Mouse (Mus musculus): ENCODE measurements around the gene Tnfrsf13c. TPM values are rescaled to one million over a fixed set of nuclear protein-coding genes. Genes with fewer than 3 reads are reported as not detected.
A peak's percentile ranks its signal among the peaks of the same experiment; 100 is the strongest.

Gene Tnfrsf13c
- polyA plus RNA-seq, 1 experiment from 2014 or later: not detected

DNA sequence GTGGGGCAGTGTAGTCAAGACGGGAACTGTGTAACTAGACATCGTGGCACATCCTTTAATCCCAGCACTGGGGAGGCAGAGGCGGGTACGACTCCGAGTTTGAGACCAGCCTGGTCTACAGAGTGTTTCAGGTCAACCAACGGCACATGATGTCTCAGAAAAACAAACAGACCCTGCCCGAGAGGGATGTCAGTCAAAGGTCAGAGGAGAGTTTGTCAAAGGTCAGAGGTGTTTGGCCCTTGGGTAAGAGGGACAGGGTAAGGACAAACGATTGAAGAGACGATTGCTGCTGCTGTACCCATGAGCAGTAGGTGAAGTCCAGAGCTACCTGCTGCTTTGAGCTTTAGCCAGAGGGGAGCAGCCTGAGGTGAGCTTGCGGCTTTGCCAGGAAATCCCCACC is 40.6 kb downstream of the Tnfrsf13c start:
- no peak for ATAC-seq (ENCODE audit: insufficient number of reproducible peaks, insufficient read depth, low FRiP score, low read depth)
- H3K9ac ChIP-seq (replicated peaks; ENCODE audit: low read depth, low read length): no peak overlapping the region
- H3K27me3 ChIP-seq (ENCODE audit: control insufficient read depth, insufficient read depth, low read length): no peaks in the 10 kb centered on the region
- H3K4me3 ChIP-seq (ENCODE audit: low read depth, low read length): no peak overlapping the region
- 59% methylated on average over 10 of the region's 10 CpGs for WGBS
- H3K36me3 ChIP-seq (ENCODE audit: control insufficient read depth, insufficient read depth, low read length): peaks cover 97% of the 10 kb centered on the region
- H3K27ac ChIP-seq (ENCODE audit: low read length): no peak overlapping the region
- H3K4me1 ChIP-seq (ENCODE audit: control insufficient read depth, insufficient read depth, low read length): no peaks in the 10 kb centered on the region
- H3K9me3 ChIP-seq (ENCODE audit: control insufficient read depth, low read depth, low read length): peaks cover 7% of the 10 kb centered on the region; the same call in 1 of the 2 replicates
- no peak overlapping the region for H3K4me2 ChIP-seq (replicated peaks; ENCODE audit: low read depth, low read length)

DNA sequence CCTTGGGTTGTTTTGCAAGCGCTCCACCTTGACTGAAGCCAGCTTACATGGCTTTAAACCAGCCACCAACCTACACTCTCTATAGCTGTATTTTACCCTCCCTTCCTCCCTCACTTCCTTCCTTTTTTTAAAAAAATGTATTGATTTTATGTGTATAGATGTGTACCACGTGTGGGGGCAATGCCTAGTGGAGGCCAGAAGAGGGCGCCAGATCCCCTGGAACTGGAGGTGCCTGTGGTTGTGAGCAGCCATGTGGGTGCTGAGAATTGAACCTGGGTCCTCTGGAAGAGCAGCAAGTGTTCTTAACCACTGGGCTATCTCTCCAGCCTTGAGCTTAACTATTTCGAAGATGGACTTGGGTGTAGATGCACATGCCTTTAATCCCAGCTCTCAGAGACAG is 41.9 kb downstream of the Tnfrsf13c start:
- Histone ChIP-seq H3K4me3 (ENCODE audit: low read depth, low read length) (no peak overlapping the region), H3K9ac (replicated peaks; ENCODE audit: low read depth, low read length) (no peak overlapping the region), H3K27ac (ENCODE audit: low read length) (no peak overlapping the region), H3K27me3 (ENCODE audit: control insufficient read depth, insufficient read depth, low read length) (no peaks in the 10 kb centered on the region), H3K9me3 (ENCODE audit: control insufficient read depth, low read depth, low read length) (peaks cover 7% of the 10 kb centered on the region; the same call in 1 of the 2 replicates), H3K4me1 (ENCODE audit: control insufficient read depth, insufficient read depth, low read length) (no peaks in the 10 kb centered on the region), H3K36me3 (ENCODE audit: control insufficient read depth, insufficient read depth, low read length) (peaks cover 99% of the 10 kb centered on the region), H3K4me2 (replicated peaks; ENCODE audit: low read depth, low read length) (no peak overlapping the region)
- ATAC-seq (ENCODE audit: insufficient number of reproducible peaks, insufficient read depth, low FRiP score, low read depth): no peak
- WGBS: 98% methylated on average over 4 of the region's 4 CpGs

DNA sequence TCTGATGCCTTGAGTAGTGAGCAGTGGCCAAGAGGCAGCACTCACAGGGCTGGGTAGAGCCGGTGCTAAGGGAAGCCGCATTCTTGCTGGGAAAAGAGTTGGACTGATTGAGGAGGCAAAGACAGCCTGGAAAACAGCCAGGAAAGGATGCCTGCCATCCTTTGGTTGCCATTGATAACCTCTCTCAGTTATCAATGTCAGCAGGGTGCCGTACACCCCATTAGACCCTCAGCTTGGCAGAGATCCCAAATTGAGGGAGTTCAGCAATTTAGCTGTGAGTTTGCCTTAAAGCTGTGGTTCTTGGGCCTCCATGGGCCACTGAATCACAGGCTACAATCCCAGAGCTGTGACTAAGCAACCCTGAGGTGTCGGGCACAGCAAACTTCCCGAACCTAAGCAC is 43.0 kb downstream of the Tnfrsf13c start:
- H3K4me2 ChIP-seq (replicated peaks; ENCODE audit: low read depth, low read length): no peak overlapping the region

DNA sequence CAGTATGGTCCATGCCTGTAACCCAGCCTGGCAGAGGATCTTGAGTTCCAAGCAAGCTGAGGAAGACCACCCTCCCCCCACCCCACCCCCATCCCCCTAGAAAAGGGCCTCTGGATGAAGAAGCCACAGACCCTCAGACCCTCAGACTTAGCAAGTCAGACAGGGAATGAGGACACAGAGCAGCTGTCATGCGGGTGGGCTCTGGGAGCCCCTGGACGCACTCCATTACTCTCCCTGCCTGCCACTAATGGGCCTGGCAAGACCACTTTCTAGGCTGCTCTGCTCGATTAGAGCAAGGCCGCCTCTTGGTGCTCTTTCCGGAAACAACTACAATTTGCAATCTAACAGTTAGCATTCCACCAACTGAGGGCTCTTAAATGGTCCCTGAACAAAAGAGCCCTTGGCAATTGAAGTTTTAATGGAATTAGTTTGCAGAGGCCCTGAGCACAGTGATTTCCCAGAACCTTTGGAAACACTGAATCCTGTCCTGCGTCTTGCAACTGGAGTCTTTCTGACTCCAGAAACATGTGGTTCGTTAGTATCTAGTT is 46.4 kb downstream of the Tnfrsf13c start:
- 79% methylated on average over 7 of the region's 7 CpGs for WGBS
- peaks cover 7% of the 10 kb centered on the region; the same call in 1 of the 2 replicates for H3K9me3 ChIP-seq (ENCODE audit: control insufficient read depth, low read depth, low read length)
- peaks cover 94% of the 10 kb centered on the region for H3K36me3 ChIP-seq (ENCODE audit: control insufficient read depth, insufficient read depth, low read length)
- H3K4me1 ChIP-seq (ENCODE audit: control insufficient read depth, insufficient read depth, low read length): no peaks in the 10 kb centered on the region
- H3K27me3 ChIP-seq (ENCODE audit: control insufficient read depth, insufficient read depth, low read length): no peaks in the 10 kb centered on the region
- no peak overlapping the region for H3K4me3 ChIP-seq (ENCODE audit: low read depth, low read length)
- ATAC-seq (ENCODE audit: insufficient number of reproducible peaks, insufficient read depth, low FRiP score, low read depth): no peak
- H3K9ac ChIP-seq (replicated peaks; ENCODE audit: low read depth, low read length): no peak overlapping the region
- no peak overlapping the region for H3K4me2 ChIP-seq (replicated peaks; ENCODE audit: low read depth, low read length)
- no peak overlapping the region for H3K27ac ChIP-seq (ENCODE audit: low read length)

More for the DNA sequence above, 43.0 kb downstream of the Tnfrsf13c start:
- no peak overlapping the region for H3K27ac ChIP-seq (ENCODE audit: low read length)
- H3K27me3 ChIP-seq (ENCODE audit: control insufficient read depth, insufficient read depth, low read length): no peaks in the 10 kb centered on the region
- no peak overlapping the region for H3K9ac ChIP-seq (replicated peaks; ENCODE audit: low read depth, low read length)
- no peak overlapping the region for H3K4me3 ChIP-seq (ENCODE audit: low read depth, low read length)
- WGBS: 92% methylated on average over 5 of the region's 5 CpGs
- peaks cover 98% of the 10 kb centered on the region for H3K36me3 ChIP-seq (ENCODE audit: control insufficient read depth, insufficient read depth, low read length)
- ATAC-seq (ENCODE audit: insufficient number of reproducible peaks, insufficient read depth, low FRiP score, low read depth): no peak
- no peaks in the 10 kb centered on the region for H3K4me1 ChIP-seq (ENCODE audit: control insufficient read depth, insufficient read depth, low read length)
- peaks cover 7% of the 10 kb centered on the region; the same call in 1 of the 2 replicates for H3K9me3 ChIP-seq (ENCODE audit: control insufficient read depth, low read depth, low read length)

DNA sequence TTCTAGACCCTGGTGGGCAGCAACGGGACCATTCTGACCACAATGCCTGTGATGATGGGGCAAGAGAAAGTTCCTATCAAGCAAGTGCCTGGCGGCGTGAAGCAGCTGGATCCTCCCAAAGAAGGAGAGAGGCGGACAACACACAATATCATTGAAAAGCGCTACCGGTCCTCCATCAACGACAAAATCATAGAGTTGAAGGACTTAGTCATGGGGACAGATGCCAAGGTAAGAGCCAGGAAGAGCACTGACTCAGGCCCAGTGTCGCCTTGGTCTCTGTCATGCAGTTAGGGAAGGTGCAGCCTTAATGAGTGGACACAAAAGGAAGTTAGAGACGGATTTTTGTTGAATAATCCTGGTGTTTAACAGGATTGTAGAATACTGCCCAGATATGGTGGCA is 49.1 kb downstream of the Tnfrsf13c start:
- 93% methylated on average over 9 of the region's 9 CpGs for WGBS
- H3K27me3 ChIP-seq (ENCODE audit: control insufficient read depth, insufficient read depth, low read length): no peaks in the 10 kb centered on the region

DNA sequence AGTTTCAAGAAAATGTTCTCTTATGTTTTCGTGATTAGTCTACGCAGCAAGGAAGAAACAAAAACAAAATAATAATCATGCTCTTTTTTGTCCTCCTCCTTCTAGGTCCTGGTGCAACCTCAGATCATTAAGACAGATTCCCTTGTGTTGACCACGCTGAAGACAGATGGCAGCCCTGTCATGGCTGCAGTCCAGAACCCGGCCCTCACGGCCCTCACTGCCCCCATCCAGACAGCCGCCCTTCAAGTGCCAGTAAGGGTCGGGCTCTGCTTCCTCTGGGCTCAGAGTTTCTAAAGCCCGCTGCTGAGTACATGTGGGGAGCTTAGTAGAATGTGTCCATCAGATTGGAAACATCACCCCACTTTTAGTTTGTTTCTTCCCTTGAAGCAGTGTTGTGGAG is 51.5 kb downstream of the Tnfrsf13c start:
- WGBS: 75% methylated on average over 8 of the region's 8 CpGs
- H3K27me3 ChIP-seq (ENCODE audit: control insufficient read depth, insufficient read depth, low read length): no peaks in the 10 kb centered on the region
- no peaks in the 10 kb centered on the region for H3K9me3 ChIP-seq (ENCODE audit: control insufficient read depth, low read depth, low read length)
- ATAC-seq (ENCODE audit: insufficient number of reproducible peaks, insufficient read depth, low FRiP score, low read depth): no peak
- peaks cover 2% of the 10 kb centered on the region; the same call in 1 of the 2 replicates for H3K4me1 ChIP-seq (ENCODE audit: control insufficient read depth, insufficient read depth, low read length)
- no peak overlapping the region for H3K4me2 ChIP-seq (replicated peaks; ENCODE audit: low read depth, low read length)
- peaks cover 79% of the 10 kb centered on the region for H3K36me3 ChIP-seq (ENCODE audit: control insufficient read depth, insufficient read depth, low read length)
- H3K4me3 ChIP-seq (ENCODE audit: low read depth, low read length): no peak overlapping the region
- H3K9ac ChIP-seq (replicated peaks; ENCODE audit: low read depth, low read length): no peak overlapping the region
- no peak overlapping the region for H3K27ac ChIP-seq (ENCODE audit: low read length)

More for the DNA sequence above, 49.1 kb downstream of the Tnfrsf13c start:
- no peaks in the 10 kb centered on the region for H3K4me1 ChIP-seq (ENCODE audit: control insufficient read depth, insufficient read depth, low read length)
- H3K4me2 ChIP-seq (replicated peaks; ENCODE audit: low read depth, low read length): no peak overlapping the region
- no peak overlapping the region for H3K4me3 ChIP-seq (ENCODE audit: low read depth, low read length)
- H3K9me3 ChIP-seq (ENCODE audit: control insufficient read depth, low read depth, low read length): no peaks in the 10 kb centered on the region
- peaks cover 94% of the 10 kb centered on the region for H3K36me3 ChIP-seq (ENCODE audit: control insufficient read depth, insufficient read depth, low read length)
- no peak for ATAC-seq (ENCODE audit: insufficient number of reproducible peaks, insufficient read depth, low FRiP score, low read depth)
- no peak overlapping the region for H3K27ac ChIP-seq (ENCODE audit: low read length)
- H3K9ac ChIP-seq (replicated peaks; ENCODE audit: low read depth, low read length): no peak overlapping the region

MicroRNAs within 50 kb of the gene (microRNA counts, 519-probe panel; counts per million panel counts)
- microRNA mmu-miR-33: 2,600 counts per million, percentile 44 among the panel's probes with 10 or more counts

Small RNA genes lying within 50 kb of the gene (microRNA-seq; reads per million reads assigned to microRNA genes)
- 118 reads per million, percentile 50 among the genes with 10 or more reads in this experiment for gene Mir33

Other genes starting within 250 kb of the Tnfrsf13c start
- not detected in 2 replicates for gene 1700029P11Rik, start 243.8 kb downstream of the Tnfrsf13c start, polyA plus RNA-seq (2014; fragmentation: Nextera tagmentation; extraction: Ambion mirVana)
- 75.4 and 90.0 TPM in 2 replicates for gene Xrcc6, start 236.5 kb downstream of the Tnfrsf13c start, polyA plus RNA-seq (2014; fragmentation: Nextera tagmentation; extraction: Ambion mirVana)
- gene Desi1, start 190.5 kb downstream of the Tnfrsf13c start, polyA plus RNA-seq (2014; fragmentation: Nextera tagmentation; extraction: Ambion mirVana): 24.2 and 26.3 TPM in 2 replicates
- 283 and 284 TPM in 2 replicates for gene Snu13, start 176.8 kb downstream of the Tnfrsf13c start, polyA plus RNA-seq (2014; fragmentation: Nextera tagmentation; extraction: Ambion mirVana)
- not detected in 2 replicates for gene 4930407I10Rik, start 165.2 kb downstream of the Tnfrsf13c start, polyA plus RNA-seq (2014; fragmentation: Nextera tagmentation; extraction: Ambion mirVana)
- gene Mei1, start 154.4 kb downstream of the Tnfrsf13c start, polyA plus RNA-seq (2014; fragmentation: Nextera tagmentation; extraction: Ambion mirVana): 0.09 TPM in 1 of 2 replicates, not detected in the other
- gene Ccdc134, start 96.4 kb downstream of the Tnfrsf13c start, polyA plus RNA-seq (2014; fragmentation: Nextera tagmentation; extraction: Ambion mirVana): 17.7 and 18.4 TPM in 2 replicates
- 128 and 133 TPM in 2 replicates for gene Srebf2, start 77.2 kb downstream of the Tnfrsf13c start, polyA plus RNA-seq (2014; fragmentation: Nextera tagmentation; extraction: Ambion mirVana)
- 0.30 and 0.39 TPM in 2 replicates for gene Shisa8, start 11.6 kb downstream of the Tnfrsf13c start, polyA plus RNA-seq (2014; fragmentation: Nextera tagmentation; extraction: Ambion mirVana)
- gene Cenpm, start 20.4 kb upstream of the Tnfrsf13c start, polyA plus RNA-seq (2014; fragmentation: Nextera tagmentation; extraction: Ambion mirVana): 72.1 and 86.7 TPM in 2 replicates
- gene 1500009C09Rik, start 28.0 kb upstream of the Tnfrsf13c start, polyA plus RNA-seq (2014; fragmentation: Nextera tagmentation; extraction: Ambion mirVana): not detected in 2 replicates
- gene Sept3, start 50.5 kb upstream of the Tnfrsf13c start, polyA plus RNA-seq (2014; fragmentation: Nextera tagmentation; extraction: Ambion mirVana): 16.1 and 16.6 TPM in 2 replicates
- gene Wbp2nl, start 74.6 kb upstream of the Tnfrsf13c start, polyA plus RNA-seq (2014; fragmentation: Nextera tagmentation; extraction: Ambion mirVana): 0.18 and 0.29 TPM in 2 replicates
- 68.6 and 72.4 TPM in 2 replicates for gene Naga, start 114.6 kb upstream of the Tnfrsf13c start, polyA plus RNA-seq (2014; fragmentation: Nextera tagmentation; extraction: Ambion mirVana)
- gene Pheta2, start 114.6 kb upstream of the Tnfrsf13c start, polyA plus RNA-seq (2014; fragmentation: Nextera tagmentation; extraction: Ambion mirVana): 15.2 and 16.1 TPM in 2 replicates
- 251 and 266 TPM in 2 replicates for gene Smdt1, start 114.6 kb upstream of the Tnfrsf13c start, polyA plus RNA-seq (2014; fragmentation: Nextera tagmentation; extraction: Ambion mirVana)
- gene Ndufa6, start 130.0 kb upstream of the Tnfrsf13c start, polyA plus RNA-seq (2014; fragmentation: Nextera tagmentation; extraction: Ambion mirVana): 393 and 403 TPM in 2 replicates
- gene Cyp2d22, start 155.9 kb upstream of the Tnfrsf13c start, polyA plus RNA-seq (2014; fragmentation: Nextera tagmentation; extraction: Ambion mirVana): 5.9 and 10.4 TPM in 2 replicates
- not detected in 2 replicates for gene Cyp2d11, start 169.7 kb upstream of the Tnfrsf13c start, polyA plus RNA-seq (2014; fragmentation: Nextera tagmentation; extraction: Ambion mirVana)
- gene Cyp2d10, start 182.8 kb upstream of the Tnfrsf13c start, polyA plus RNA-seq (2014; fragmentation: Nextera tagmentation; extraction: Ambion mirVana): not detected in 2 replicates
- gene Cyp2d9, start 209.1 kb upstream of the Tnfrsf13c start, polyA plus RNA-seq (2014; fragmentation: Nextera tagmentation; extraction: Ambion mirVana): not detected in 2 replicates

All from stomach, embryonic 14.5 days (tissue).